Mouse (Mus musculus) myocyte (in vitro differentiated cells): ENCODE measurements around the gene Bend5.

Source experiments
- CEBPB ChIP-seq: IDR thresholded peaks from 2 replicates; pipeline ENCODE4 v1.6.1; 2011; ENCODE audit warnings: mild to moderate bottlenecking, moderate library complexity; ENCODE audit not compliant: poor library complexity, insufficient read depth, severe bottlenecking
- E2F4 ChIP-seq: IDR thresholded peaks from one replicate; pipeline ENCODE4 v1.6.1; 2011; ENCODE audit warnings: mild to moderate bottlenecking, control low read depth, moderate library complexity; ENCODE audit not compliant: insufficient read depth
- MAX ChIP-seq: IDR thresholded peaks from one replicate; pipeline ENCODE4 v1.6.1; 2011; ENCODE audit warnings: low read depth, mild to moderate bottlenecking, control low read depth
- MYOD1 ChIP-seq, 3 experiments: IDR thresholded peaks; one replicate each; pipeline ENCODE4 v1.6.1; 2011; ENCODE audit warnings: control low read depth in 2 of 3, low read depth in 2 of 3, mild to moderate bottlenecking in 2 of 3, moderate library complexity in 1 of 3; ENCODE audit not compliant: insufficient read length in 2 of 3, control insufficient read depth in 1 of 3
- MYOG ChIP-seq, 3 experiments: IDR thresholded peaks; one replicate each; pipeline ENCODE4 v1.6.1; 2011; ENCODE audit warnings: control low read depth in 2 of 3, low read depth in 2 of 3, mild to moderate bottlenecking in 2 of 3; ENCODE audit not compliant: insufficient read length in 2 of 3, control insufficient read depth in 1 of 3, insufficient read depth in 1 of 3
- POLR2A ChIP-seq: IDR thresholded peaks from one replicate; pipeline ENCODE4 v1.6.1; 2011; ENCODE audit warnings: low read depth, mild to moderate bottlenecking, control low read depth, moderate library complexity; ENCODE audit not compliant: insufficient read length
- SRF ChIP-seq: IDR thresholded peaks from one replicate; pipeline ENCODE4 v1.6.1; 2011; ENCODE audit warnings: low read depth; ENCODE audit not compliant: control insufficient read depth, insufficient read length
- TCF12 ChIP-seq: IDR thresholded peaks from one replicate; pipeline ENCODE4 v1.6.1; 2011; ENCODE audit warnings: mild to moderate bottlenecking, control low read depth; ENCODE audit not compliant: poor library complexity, insufficient read depth, severe bottlenecking
- TCF3 ChIP-seq: IDR thresholded peaks from one replicate; pipeline ENCODE4 v1.6.1; 2011; ENCODE audit warnings: low read depth, control low read depth; ENCODE audit not compliant: insufficient read length
- USF1 ChIP-seq: IDR thresholded peaks from one replicate; pipeline ENCODE4 v1.6.1; 2011; ENCODE audit warnings: low read depth, mild to moderate bottlenecking, control low read depth, moderate library complexity

DNA sequence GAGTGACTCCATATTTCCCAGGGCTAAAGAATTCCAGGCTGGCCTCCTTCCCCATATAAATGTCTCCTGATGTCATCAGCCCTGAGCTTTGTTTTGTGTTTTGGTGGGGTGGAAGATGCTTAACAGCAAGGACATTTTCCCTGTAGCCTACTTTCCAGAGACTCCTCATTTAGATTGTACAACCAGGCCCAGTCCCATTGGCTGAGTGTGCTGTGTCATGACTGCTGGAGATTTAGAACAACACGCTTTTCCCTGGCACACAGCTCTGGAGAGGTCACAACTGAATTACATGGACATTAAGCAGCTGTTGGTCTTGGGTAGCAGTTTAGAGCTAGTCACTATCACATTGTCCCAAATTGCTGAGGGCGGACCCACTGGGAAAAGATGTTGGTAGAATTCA, 16.4 kb downstream of the Bend5 start:
- no peak for TF ChIP-seq POLR2A
- no peak for TF ChIP-seq TCF12
- no peak for TF ChIP-seq MAX
- no peak for TF ChIP-seq USF1
- TF ChIP-seq MYOG (IDR thresholded peaks at IDR 0.05; ENCODE audit: control insufficient read depth in 1 of 3, insufficient read depth in 1 of 3, insufficient read length in 2 of 3, low read depth in 2 of 3) = no peak
- TF ChIP-seq MYOD1 (IDR thresholded peaks at IDR 0.05; ENCODE audit: control insufficient read depth in 1 of 3, insufficient read length in 2 of 3, low read depth in 2 of 3) = no peak
- TF ChIP-seq TCF3 = no peak
- no peak for TF ChIP-seq E2F4
- no peak for TF ChIP-seq CEBPB
- TF ChIP-seq SRF = no peak
